Mouse (Mus musculus) C2C12 (cell line): Measurements from ENCODE around the gene Cdc42ep4. TPM values are rescaled to one million over a fixed set of nuclear protein-coding genes. Genes with fewer than 3 reads are reported as not detected.
A peak's percentile ranks its signal among the peaks of the same experiment; 100 is the strongest.

Experiments used
- H3K27me3 ChIP-seq: one replicate; pipeline ENCODE4 v1.6.1; 2011; ENCODE audit not compliant: control insufficient read depth, insufficient read depth, insufficient read length
- H3K36me3 ChIP-seq: one replicate; pipeline ENCODE4 v1.6.1; 2011; ENCODE audit not compliant: control insufficient read depth, insufficient read depth
- H3K4me3 ChIP-seq: one replicate; pipeline ENCODE4 v1.5.1; 2011; ENCODE audit warnings: mild to moderate bottlenecking, control low read depth; ENCODE audit not compliant: poor library complexity, insufficient read depth, severe bottlenecking
- H3K79me2 ChIP-seq: one replicate; pipeline ENCODE4 v1.6.1; 2011; ENCODE audit not compliant: control insufficient read depth, insufficient read depth
- H3K79me3 ChIP-seq: one replicate; pipeline ENCODE4 v1.6.1; 2011; ENCODE audit warnings: low read depth, control low read depth
- H3ac ChIP-seq: one replicate; pipeline ENCODE3; 2011; ENCODE audit warnings: low read depth; ENCODE audit not compliant: control insufficient read depth, insufficient read length
- CEBPB ChIP-seq: IDR thresholded peaks from one replicate; pipeline ENCODE4 v1.6.1; 2011; ENCODE audit warnings: low read depth, mild to moderate bottlenecking, control low read depth, moderate library complexity
- CTCF ChIP-seq: IDR thresholded peaks from one replicate; pipeline ENCODE4 v1.5.1; 2011; ENCODE audit not compliant: control insufficient read depth, insufficient read depth, insufficient read length
- FOSL1 ChIP-seq: IDR thresholded peaks from one replicate; pipeline ENCODE4 v1.8.0; 2011; ENCODE audit warnings: mild to moderate bottlenecking, low read length; ENCODE audit not compliant: poor library complexity, insufficient read depth, severe bottlenecking
- MAX ChIP-seq: IDR thresholded peaks from one replicate; pipeline ENCODE4 v1.6.1; 2011; ENCODE audit warnings: mild to moderate bottlenecking, control low read depth
- MYOD1 ChIP-seq: IDR thresholded peaks from one replicate; pipeline ENCODE4 v1.6.1; 2011; ENCODE audit warnings: low read depth; ENCODE audit not compliant: control insufficient read depth, insufficient read length
- MYOG ChIP-seq: IDR thresholded peaks from one replicate; pipeline ENCODE4 v1.6.1; 2011; ENCODE audit not compliant: control insufficient read depth, insufficient read length; ENCODE audit errors: extremely low read depth
- USF1 ChIP-seq: IDR thresholded peaks from one replicate; pipeline ENCODE4 v1.6.1; 2011; ENCODE audit warnings: low read depth, mild to moderate bottlenecking, control low read depth, moderate library complexity
- long read RNA-seq, 2 experiments: library from polyadenylated mRNA; unstranded; transcript quantifications; one replicate each; pipeline ENCODE4 v2.0.0; 2019 to 2020
- polyA plus RNA-seq: library from polyadenylated mRNA; unstranded; fragments of >200 nt; fragmentation: generic; extraction: Trizol; gene quantifications from one replicate; pipeline ENCODE4 v1.2.1, GENCODE M21; 2012; ENCODE audit warnings: missing spikeins

Cdc42ep4 gene
- polyA plus RNA-seq: 13.0 TPM
- long read RNA-seq, experiment 1, transcript Cdc42ep4-202 (2 exons, 3,405 nt): major isoform, 8 of 19 reads
- long read RNA-seq, experiment 1, transcript Cdc42ep4-201 (2 exons, 3,008 nt): minor isoform, 6 of 19 reads
- long read RNA-seq, experiment 1, partial matches to known transcripts: 5 of 19 reads
- long read RNA-seq, experiment 1, other reads (novel, unspliced or antisense): 0 of 19 reads
- long read RNA-seq, experiment 2, transcript Cdc42ep4-201 (2 exons, 3,008 nt): major isoform, 110 of 152 reads
- long read RNA-seq, experiment 2, transcript Cdc42ep4-202 (2 exons, 3,405 nt): minor isoform, 22 of 152 reads
- long read RNA-seq, experiment 2, partial matches to known transcripts: 12 of 152 reads
- long read RNA-seq, experiment 2, other reads (novel, unspliced or antisense): 5 of 152 reads

GRCm38 (mm10) chr11:113751484-113752084, at the start of gene Cdc42ep4:
TSS of gene Cdc42ep4 (minus strand) at chr11:113751881.
- peak within 1 kb of the TSS; percentile 93 for H3ac ChIP-seq
- peaks cover 18% of the 10 kb centered on the region for H3K79me3 ChIP-seq
- no peaks in the 10 kb centered on the region for H3K27me3 ChIP-seq
- no peaks in the 10 kb centered on the region for H3K36me3 ChIP-seq
- peak within 1 kb of the TSS; percentile 57 for H3K4me3 ChIP-seq
- TF ChIP-seq USF1 (no peak), FOSL1 (no peak), CEBPB (no peak), MAX (no peak), MYOD1 (no peak), CTCF (no peak), MYOG (no peak)
- peaks cover 48% of the 10 kb centered on the region for H3K79me2 ChIP-seq

GRCm38 (mm10) chr11:113800026-113800425, 48.3 kb upstream of the Cdc42ep4 start:
- no peak overlapping the region for H3K4me3 ChIP-seq
- no peaks in the 10 kb centered on the region for H3K27me3 ChIP-seq
- H3K79me2 ChIP-seq: no peaks in the 10 kb centered on the region
- H3K79me3 ChIP-seq: no peaks in the 10 kb centered on the region
- H3K36me3 ChIP-seq: no peaks in the 10 kb centered on the region
- TF ChIP-seq MAX (no peak), CEBPB (no peak), MYOD1 (no peak), CTCF (no peak), MYOG (no peak), FOSL1 (no peak), USF1 (no peak)
- no peak overlapping the region for H3ac ChIP-seq

- Histone ChIP-seq H3ac (no peak overlapping the region), H3K27me3 (no peaks in the 10 kb centered on the region), H3K36me3 (no peaks in the 10 kb centered on the region), H3K79me3 (no peaks in the 10 kb centered on the region), H3K4me3 (no peak overlapping the region), H3K79me2 (no peaks in the 10 kb centered on the region)
- TF ChIP-seq CEBPB (no peak), MYOD1 (no peak), CTCF (no peak), FOSL1 (no peak), USF1 (no peak), MAX (no peak), MYOG (no peak)
These were observed 47.4 kb upstream of the Cdc42ep4 start for GRCm38 (mm10) chr11:113799041-113799447.

GRCm38 (mm10) chr11:113798011-113798410, 46.3 kb upstream of the Cdc42ep4 start:
- H3K4me3 ChIP-seq: no peak overlapping the region
- H3K79me3 ChIP-seq: no peaks in the 10 kb centered on the region
- no peak overlapping the region for H3ac ChIP-seq
- H3K79me2 ChIP-seq: no peaks in the 10 kb centered on the region
- no peaks in the 10 kb centered on the region for H3K36me3 ChIP-seq
- no peaks in the 10 kb centered on the region for H3K27me3 ChIP-seq
- no peak for TF ChIP-seq MYOD1
- TF ChIP-seq CTCF: no peak
- no peak for TF ChIP-seq CEBPB
- no peak for TF ChIP-seq MYOG

DNA sequence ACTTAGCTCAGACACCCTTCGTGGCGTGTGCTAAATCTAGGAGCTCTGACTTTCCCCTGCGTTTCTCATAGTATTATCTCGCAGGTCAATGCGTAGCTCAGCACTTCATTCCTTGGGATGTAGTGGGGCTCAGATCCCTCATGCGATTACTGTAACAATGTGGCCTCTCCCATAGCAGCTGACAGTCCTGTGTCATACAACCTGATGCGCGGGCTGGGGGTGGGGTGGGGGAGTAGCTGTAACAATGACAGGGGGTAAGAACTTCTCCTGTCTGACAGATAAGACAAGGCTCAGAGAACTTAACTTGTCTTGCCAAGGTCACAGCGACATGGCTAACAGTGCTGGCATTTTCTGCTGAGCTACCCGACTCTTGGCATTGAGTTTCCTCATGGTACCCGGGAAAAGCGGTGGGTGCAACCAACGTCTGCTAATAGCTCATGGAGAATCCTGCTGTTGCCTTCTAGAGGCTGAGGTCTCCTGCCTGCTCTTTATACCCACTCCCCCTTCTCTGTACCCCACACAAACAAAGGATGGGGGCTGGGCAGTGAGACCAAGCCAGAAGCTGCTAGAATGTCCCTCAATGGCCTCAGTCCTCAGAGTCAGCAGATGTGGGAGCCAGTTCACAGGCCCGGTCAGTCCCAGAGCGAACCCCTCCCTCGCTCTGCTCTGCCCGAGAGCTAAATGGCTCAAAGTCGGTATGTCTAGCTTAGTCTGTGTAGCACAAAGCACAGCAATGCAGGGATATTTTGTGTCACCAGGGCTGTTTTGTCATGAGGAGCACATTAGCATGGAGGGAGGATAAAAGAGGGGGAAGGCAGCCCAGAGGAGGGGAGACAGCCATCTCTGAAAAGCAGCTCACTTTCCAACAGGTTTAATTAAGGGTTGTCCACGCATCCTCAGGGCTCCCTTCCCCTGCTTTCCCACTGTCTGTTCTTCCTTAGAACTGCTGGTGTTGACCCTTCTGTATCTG, 45.6 kb upstream of the Cdc42ep4 start:
- TF ChIP-seq CTCF (no peak), MYOG (no peak), MAX (no peak), FOSL1 (no peak), USF1 (no peak), CEBPB (no peak), MYOD1 (no peak)
- Histone ChIP-seq H3K4me3 (no peak overlapping the region), H3K79me2 (no peaks in the 10 kb centered on the region), H3K36me3 (no peaks in the 10 kb centered on the region), H3K27me3 (no peaks in the 10 kb centered on the region), H3ac (no peak overlapping the region), H3K79me3 (no peaks in the 10 kb centered on the region)
